Mouse (Mus musculus) heart, embryonic 13.5 days (tissue): ENCODE measurements at regions not wholly inside any gene's neighbourhood (a gene's known extent, or its start where the extent isn't known, plus 50 kb on each side); places are given as distances from the start of the nearest gene placed in this dataset.
A peak's percentile ranks its signal among the peaks of the same experiment; 100 is the strongest.

ENCODE experiments used
- ATAC-seq: fragments of 200-750 bp; cut with Nextera tagmentation; 2 replicates; pipeline ENCODE4 v1.8.0; 2017; ENCODE audit warnings: moderate TSS enrichment; ENCODE audit not compliant: insufficient number of reproducible peaks, low FRiP score, low TSS enrichment; ENCODE audit errors: extremely low read depth
- H3K27ac ChIP-seq: fragments of 300-500 bp; sonication (generic); replicated peaks from 2 replicates; pipeline ENCODE4 v1.5.1; 2015; ENCODE audit warnings: moderate library complexity, mild to moderate bottlenecking, inconsistent platforms
- H3K27me3 ChIP-seq: fragments of 300-500 bp; sonication (generic); replicated peaks from 2 replicates; pipeline ENCODE4 v1.6.1; 2015; ENCODE audit warnings: mild to moderate bottlenecking, inconsistent platforms
- H3K36me3 ChIP-seq: fragments of 300-500 bp; sonication (generic); 2 replicates; pipeline ENCODE4 v1.6.1; 2015; ENCODE audit warnings: mild to moderate bottlenecking, inconsistent platforms
- H3K4me1 ChIP-seq: fragments of 300-500 bp; sonication (generic); 2 replicates; pipeline ENCODE4 v1.6.1; 2015; ENCODE audit warnings: inconsistent platforms
- H3K4me2 ChIP-seq: fragments of 300-500 bp; sonication (generic); 2 replicates; pipeline ENCODE4 v1.6.1; 2015; ENCODE audit warnings: inconsistent platforms, mild to moderate bottlenecking, moderate library complexity
- H3K4me3 ChIP-seq: fragments of 300-500 bp; sonication (generic); 2 replicates; pipeline ENCODE4 v1.5.1; 2015; ENCODE audit warnings: moderate library complexity, mild to moderate bottlenecking, inconsistent platforms
- H3K9ac ChIP-seq: fragments of 300-500 bp; sonication (generic); 2 replicates; pipeline ENCODE4 v1.6.1; 2015; ENCODE audit warnings: inconsistent platforms, mild to moderate bottlenecking, moderate library complexity
- H3K9me3 ChIP-seq: fragments of 300-500 bp; sonication (generic); 2 replicates; pipeline ENCODE4 v1.6.1; 2016; ENCODE audit warnings: inconsistent platforms
- WGBS: fragments of 180-500 bp; shearing (Covaris S2); methylation state at CpG from one replicate; pipeline ENCODE4 v1.1.7; 2015; ENCODE audit warnings: mixed read lengths; 5-methylcytosine and 5-hydroxymethylcytosine counted together

DNA sequence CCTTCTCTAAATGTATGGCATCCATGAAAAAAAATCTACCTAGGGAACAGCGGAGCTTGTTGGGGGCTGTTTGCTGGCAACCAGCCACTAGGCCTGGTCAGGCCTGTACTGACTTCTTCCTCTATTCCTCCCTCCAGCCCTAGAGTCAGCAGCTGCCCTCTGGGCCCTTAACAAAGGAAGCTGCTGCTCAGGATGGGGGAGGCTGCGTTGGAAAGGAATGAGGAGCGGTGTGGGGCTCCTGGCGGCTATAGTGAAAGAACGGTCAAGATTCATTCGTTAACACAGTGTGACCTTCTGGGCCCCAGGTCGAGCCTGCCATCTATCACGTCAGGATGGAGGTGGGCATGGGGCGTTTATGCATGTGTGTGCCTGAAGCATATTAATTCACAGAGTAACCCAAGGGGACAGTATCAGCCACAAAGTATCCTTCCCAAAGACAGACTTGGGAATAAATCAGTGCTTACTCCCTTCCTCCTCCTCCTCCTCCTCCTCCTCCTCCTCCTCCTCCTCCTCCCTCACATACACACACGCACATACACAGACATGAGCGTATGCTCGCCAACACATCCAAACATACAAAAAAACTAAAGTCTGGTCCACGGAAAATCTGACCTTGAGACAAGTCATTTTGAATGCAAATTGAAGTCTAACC is 202.6 kb downstream of the Sox11 start:
- Histone ChIP-seq H3K27ac (peak overlapping the region; percentile 12; the same call in 1 of the 2 replicates), H3K36me3 (no peaks in the 10 kb centered on the region), H3K9me3 (no peaks in the 10 kb centered on the region), H3K9ac (0 out of 2 replicates have a peak overlapping the region, but pooled peaks have one; percentile 5), H3K4me2 (no peak overlapping the region), H3K27me3 (no peaks in the 10 kb centered on the region; the same call in 1 of the 2 replicates), H3K4me3 (no peak overlapping the region), H3K4me1 (peaks cover 22% of the 10 kb centered on the region)
- no peak for ATAC-seq
- 48% methylated on average over 12 of the region's 13 CpGs for WGBS

DNA sequence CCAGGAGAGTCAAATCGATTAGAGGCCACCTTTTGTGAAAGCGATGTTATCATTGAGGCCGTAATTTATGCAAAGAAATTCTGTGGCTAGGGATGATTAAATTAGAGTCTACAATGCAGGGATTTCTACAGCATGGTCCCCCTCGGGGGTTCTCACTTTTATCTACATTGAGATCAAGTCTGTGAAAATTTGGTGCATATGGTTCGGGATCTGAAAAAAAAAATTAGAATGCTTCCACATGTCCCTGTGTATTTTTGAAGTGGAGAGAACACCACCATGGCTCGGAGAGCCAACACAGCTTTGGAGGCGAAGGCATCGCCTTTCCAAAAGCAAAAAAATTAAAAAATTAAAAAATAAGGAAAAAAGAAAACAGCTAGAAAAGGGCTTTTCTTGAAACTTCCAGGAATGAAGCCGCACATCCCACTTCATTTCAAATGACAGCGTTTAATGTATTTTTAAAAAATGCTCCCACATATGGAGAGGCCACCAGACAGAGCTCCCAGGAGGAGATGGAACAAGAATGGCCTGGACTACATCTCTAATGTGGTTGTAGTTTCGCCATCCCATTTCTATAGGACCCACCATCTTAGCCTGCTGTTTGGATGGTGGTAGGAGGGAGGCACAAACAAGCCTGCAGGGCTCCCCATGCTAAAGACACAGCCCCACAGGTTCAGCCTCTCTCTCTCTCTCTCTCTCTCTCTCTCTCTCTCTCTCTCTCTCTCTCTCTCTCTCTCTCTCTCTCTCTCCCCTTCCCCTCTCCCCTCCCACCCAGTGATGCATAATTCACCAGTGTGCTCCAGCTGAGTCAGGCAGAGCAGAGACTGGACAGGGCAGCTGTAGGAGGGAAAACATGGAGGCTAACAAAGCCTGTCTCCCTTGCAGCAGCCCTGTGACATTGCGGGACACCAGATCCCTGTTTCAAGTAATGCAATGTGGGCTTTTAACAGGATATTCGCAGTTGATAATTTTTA is 203.4 kb downstream of the Sox11 start:
- Histone ChIP-seq H3K27ac (0 out of 2 replicates have a peak overlapping the region, but pooled peaks have one; percentile 12), H3K4me1 (peaks cover 22% of the 10 kb centered on the region), H3K9ac (no peak overlapping the region), H3K36me3 (no peaks in the 10 kb centered on the region), H3K27me3 (no peaks in the 10 kb centered on the region; the same call in 1 of the 2 replicates), H3K4me2 (no peak overlapping the region), H3K9me3 (no peaks in the 10 kb centered on the region), H3K4me3 (no peak overlapping the region)
- 77% methylated on average over 13 of the region's 13 CpGs for WGBS
- no peak for ATAC-seq

DNA sequence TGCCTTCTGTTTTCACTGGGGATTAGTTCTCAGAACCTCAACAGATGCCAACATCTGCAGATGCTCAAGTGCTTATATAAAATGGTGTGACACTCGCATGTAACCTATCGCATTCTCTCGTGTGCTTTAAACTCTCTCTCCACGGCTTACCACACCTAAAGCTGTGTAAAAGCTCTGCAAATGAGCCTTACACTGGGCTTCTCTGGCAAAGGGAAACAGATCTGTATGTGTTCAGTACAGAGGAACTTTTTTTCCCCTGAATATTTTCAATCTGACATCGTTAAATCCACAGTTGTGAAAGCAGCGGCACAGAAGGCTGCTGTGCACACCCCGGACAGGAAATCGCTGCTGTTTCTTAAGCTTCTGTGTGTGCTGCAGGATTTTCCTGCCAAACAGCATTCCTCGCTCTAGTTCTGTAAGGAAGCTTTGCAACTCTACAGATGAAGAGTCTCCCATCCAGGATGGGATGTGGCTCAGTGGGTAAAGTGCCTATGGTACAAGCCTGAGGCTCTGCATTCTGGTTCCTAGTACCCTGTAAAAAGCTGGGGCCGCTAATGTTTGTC is 206.3 kb downstream of the Sox11 start:
- peak overlapping the region; percentile 68 for H3K27ac ChIP-seq
- H3K4me2 ChIP-seq = peak overlapping the region; percentile 29
- no peaks in the 10 kb centered on the region for H3K9me3 ChIP-seq
- no peak for ATAC-seq
- no peaks in the 10 kb centered on the region for H3K36me3 ChIP-seq
- no peaks in the 10 kb centered on the region; the same call in 1 of the 2 replicates for H3K27me3 ChIP-seq
- H3K4me3 ChIP-seq = no peak overlapping the region
- no peak overlapping the region for H3K9ac ChIP-seq
- 53% methylated on average over 10 of the region's 10 CpGs for WGBS
- H3K4me1 ChIP-seq = peaks cover 32% of the 10 kb centered on the region

DNA sequence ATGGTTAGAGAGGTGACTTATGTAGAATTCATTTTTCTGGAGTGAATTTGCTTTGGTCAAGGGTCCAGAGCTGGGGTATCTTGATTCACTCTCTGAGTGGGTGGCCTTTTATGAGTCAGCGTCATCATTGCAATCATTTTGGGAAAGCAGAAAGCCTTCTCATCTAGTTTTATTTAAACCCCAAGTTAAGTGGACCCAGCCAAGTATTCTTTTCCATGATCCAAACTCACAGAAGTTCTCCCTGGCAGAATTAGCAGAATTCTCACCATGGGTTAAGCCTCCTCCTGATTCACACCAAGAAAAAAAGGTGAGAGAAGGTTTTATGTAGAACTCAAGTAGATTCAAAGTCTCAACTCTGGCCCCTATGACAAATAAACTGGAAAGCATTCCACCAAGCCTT is 211.8 kb downstream of the Sox11 start:
- no peaks in the 10 kb centered on the region for H3K36me3 ChIP-seq
- no peaks in the 10 kb centered on the region for H3K9me3 ChIP-seq
- no peak overlapping the region for H3K27ac ChIP-seq
- peaks cover 22% of the 10 kb centered on the region for H3K4me1 ChIP-seq
- H3K9ac ChIP-seq = no peak overlapping the region
- ATAC-seq = no peak
- H3K27me3 ChIP-seq = no peaks in the 10 kb centered on the region; the same call in 1 of the 2 replicates
- H3K4me3 ChIP-seq = no peak overlapping the region
- H3K4me2 ChIP-seq = no peak overlapping the region
- WGBS = 89% methylated on average over 1 of the region's 1 CpGs

DNA sequence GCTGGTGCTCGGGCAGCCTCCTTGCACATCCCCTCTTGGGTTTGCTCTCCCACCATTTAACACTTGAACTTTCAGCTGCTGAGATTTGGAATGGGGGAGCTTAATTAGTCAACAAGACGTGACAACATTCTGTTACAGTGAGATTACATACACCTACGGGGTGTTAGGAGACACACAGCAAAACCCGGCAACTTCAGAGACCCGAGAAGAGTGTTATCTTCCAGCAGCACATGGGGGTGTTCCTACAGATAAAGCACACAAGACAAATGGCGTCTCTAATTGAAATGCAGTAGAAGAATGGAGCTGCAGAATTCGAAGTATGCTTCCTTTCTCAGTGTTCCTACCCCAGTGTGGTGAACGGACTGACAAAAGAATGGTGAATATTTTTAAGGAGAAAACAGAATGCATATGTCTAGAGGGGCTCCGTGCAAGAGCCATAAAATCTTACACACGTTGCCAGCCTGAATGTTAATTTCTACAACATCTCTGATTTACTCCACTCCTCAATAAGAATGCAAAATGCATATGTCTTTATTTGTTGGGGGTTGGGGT is 215.2 kb downstream of the Sox11 start:
- ATAC-seq = no peak
- H3K9me3 ChIP-seq = no peaks in the 10 kb centered on the region
- no peak overlapping the region for H3K27ac ChIP-seq
- peaks cover 17% of the 10 kb centered on the region for H3K4me1 ChIP-seq
- H3K4me3 ChIP-seq = no peak overlapping the region
- H3K27me3 ChIP-seq = no peaks in the 10 kb centered on the region
- H3K36me3 ChIP-seq = no peaks in the 10 kb centered on the region
- peak overlapping the region; percentile 10; the same call in 1 of the 2 replicates for H3K4me2 ChIP-seq
- H3K9ac ChIP-seq = no peak overlapping the region
- WGBS = 13% methylated on average over 10 of the region's 10 CpGs

DNA sequence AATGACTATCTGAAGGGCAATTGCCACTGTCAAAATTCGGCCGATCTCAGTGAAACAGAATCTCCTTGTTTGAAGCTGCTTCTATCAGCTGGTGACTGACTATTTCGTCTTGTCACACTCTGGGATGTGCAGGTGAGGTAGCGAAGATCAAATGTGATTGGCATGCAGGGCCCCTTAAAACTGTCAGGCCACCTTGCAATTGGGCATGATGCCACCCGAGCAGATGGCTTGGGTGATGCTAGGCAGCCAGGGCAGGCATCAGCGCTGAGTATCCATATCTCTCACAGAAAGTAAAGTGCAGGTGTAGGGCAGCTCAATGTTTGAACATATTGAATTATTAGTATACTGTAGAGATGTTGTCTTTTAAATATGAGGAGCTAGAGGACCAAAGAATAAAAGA is 223.8 kb downstream of the Sox11 start:
- Histone ChIP-seq H3K27me3 (no peaks in the 10 kb centered on the region), H3K36me3 (no peaks in the 10 kb centered on the region), H3K9me3 (no peaks in the 10 kb centered on the region), H3K4me2 (no peak overlapping the region), H3K9ac (no peak overlapping the region), H3K4me1 (no peaks in the 10 kb centered on the region), H3K4me3 (no peak overlapping the region), H3K27ac (no peak overlapping the region)
- ATAC-seq = no peak
- 78% methylated on average over 6 of the region's 6 CpGs for WGBS

DNA sequence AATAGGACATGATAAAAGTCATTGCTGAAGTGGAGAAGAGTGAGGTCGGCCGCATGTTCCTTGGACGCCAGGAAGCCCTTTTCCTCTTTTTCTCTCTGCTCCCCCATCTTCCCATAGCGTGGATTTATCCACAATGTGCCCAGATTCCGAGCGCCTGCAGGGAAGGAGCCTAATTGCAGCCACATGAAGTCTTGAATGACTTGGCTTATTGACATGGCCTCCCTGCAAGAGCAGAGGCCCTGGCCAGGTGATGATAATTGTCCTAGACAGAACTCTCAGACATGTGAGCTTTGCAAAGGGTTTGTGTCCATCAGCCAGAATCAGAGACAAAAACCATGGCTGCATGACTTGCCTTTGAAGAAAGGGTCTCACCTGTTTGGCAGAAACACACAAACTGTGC is 227.0 kb downstream of the Sox11 start:
- H3K4me1 ChIP-seq = no peaks in the 10 kb centered on the region
- no peak overlapping the region for H3K4me2 ChIP-seq
- H3K27me3 ChIP-seq = no peaks in the 10 kb centered on the region
- 78% methylated on average over 6 of the region's 6 CpGs for WGBS
- no peaks in the 10 kb centered on the region for H3K9me3 ChIP-seq
- no peak overlapping the region for H3K4me3 ChIP-seq
- H3K9ac ChIP-seq = no peak overlapping the region
- no peak for ATAC-seq
- no peaks in the 10 kb centered on the region for H3K36me3 ChIP-seq
- no peak overlapping the region for H3K27ac ChIP-seq

DNA sequence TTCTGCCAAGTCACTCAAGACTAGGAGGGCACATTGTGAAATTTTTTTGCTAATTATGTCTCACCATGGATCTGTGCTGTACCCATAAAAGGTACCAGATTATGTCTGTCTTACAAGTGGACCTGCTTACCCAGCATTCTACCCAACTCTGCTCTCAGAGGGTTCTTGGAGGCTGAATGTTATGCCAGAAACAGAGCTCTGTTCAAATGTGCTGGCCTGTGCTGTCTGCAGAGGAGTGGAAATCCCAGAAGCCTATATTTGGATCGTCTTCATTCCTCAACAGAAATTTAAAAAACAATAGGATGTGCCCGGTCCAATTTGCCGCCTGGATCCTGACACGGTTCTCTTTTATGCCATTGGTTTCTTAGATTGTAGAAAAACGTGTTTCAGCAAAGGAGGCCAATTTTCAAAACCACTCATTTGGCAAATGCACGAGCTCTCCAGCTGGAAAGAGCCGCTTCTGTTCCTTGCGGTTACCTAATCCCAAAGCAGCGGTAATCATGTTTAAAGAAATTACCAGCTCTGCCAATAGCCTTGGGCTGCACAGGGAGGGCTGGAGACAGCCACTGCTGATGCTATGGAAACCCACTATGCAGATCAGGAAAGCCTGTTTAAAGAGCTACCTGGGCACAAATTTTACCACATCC is 237.3 kb downstream of the Sox11 start:
- Histone ChIP-seq H3K9ac (no peak overlapping the region), H3K4me1 (no peaks in the 10 kb centered on the region), H3K4me2 (no peak overlapping the region), H3K9me3 (no peaks in the 10 kb centered on the region), H3K36me3 (no peaks in the 10 kb centered on the region), H3K27me3 (no peaks in the 10 kb centered on the region), H3K4me3 (no peak overlapping the region), H3K27ac (no peak overlapping the region)
- ATAC-seq = no peak
- 81% methylated on average over 9 of the region's 9 CpGs for WGBS

DNA sequence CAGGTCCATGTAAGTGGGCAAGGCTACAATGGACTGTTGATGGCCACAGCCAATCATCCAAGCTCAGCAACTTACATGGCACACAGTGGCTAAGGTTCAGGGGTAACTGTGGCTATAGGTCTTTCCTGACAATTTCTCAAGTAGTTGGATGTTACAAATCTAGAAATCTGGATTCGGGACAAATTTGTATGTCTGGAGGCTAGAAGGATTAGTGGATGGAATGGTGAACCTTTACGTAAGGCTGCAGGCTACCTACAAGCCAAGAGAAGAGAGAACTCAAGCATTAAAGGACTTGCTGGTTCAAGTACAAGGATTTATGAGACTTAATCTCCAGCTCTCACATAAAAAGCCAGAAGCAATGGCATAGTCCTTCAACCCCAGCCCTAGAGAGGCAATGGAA is 239.4 kb downstream of the Sox11 start:
- no peaks in the 10 kb centered on the region for H3K4me1 ChIP-seq
- H3K4me3 ChIP-seq = no peak overlapping the region
- H3K9ac ChIP-seq = no peak overlapping the region
- H3K27ac ChIP-seq = no peak overlapping the region
- H3K4me2 ChIP-seq = no peak overlapping the region
- no peak for ATAC-seq
- no peaks in the 10 kb centered on the region for H3K9me3 ChIP-seq
- H3K27me3 ChIP-seq = no peaks in the 10 kb centered on the region
- 74% methylated on average over 2 of the region's 2 CpGs for WGBS
- no peaks in the 10 kb centered on the region for H3K36me3 ChIP-seq

DNA sequence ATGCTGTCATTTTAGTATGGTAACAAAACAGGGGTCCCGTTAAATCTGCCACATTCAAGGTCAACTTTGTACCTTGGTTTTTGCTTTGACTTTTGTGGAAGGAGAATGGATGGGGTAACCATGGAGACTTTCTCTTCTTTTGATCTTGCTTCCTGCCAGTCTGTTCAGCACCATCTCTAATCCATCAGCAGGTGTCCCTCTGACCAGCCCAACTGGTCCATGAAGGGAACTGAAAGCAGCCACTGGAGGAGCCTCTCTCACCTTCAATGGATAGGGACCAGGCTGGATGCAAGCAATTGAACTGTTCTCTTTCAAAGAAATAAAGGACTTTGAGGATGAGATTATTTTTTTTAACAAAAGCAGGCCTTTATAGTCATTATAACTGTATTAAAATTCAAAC is 253.2 kb downstream of the Sox11 start:
- 75% methylated on average over 1 of the region's 1 CpGs for WGBS
- no peaks in the 10 kb centered on the region; the same call in 1 of the 2 replicates for H3K27me3 ChIP-seq
- no peak overlapping the region for H3K4me2 ChIP-seq
- ATAC-seq = no peak
- H3K36me3 ChIP-seq = no peaks in the 10 kb centered on the region
- no peak overlapping the region for H3K4me3 ChIP-seq
- peaks cover 6% of the 10 kb centered on the region; the same call in 1 of the 2 replicates for H3K9me3 ChIP-seq
- no peaks in the 10 kb centered on the region for H3K4me1 ChIP-seq
- no peak overlapping the region for H3K9ac ChIP-seq
- H3K27ac ChIP-seq = no peak overlapping the region

DNA sequence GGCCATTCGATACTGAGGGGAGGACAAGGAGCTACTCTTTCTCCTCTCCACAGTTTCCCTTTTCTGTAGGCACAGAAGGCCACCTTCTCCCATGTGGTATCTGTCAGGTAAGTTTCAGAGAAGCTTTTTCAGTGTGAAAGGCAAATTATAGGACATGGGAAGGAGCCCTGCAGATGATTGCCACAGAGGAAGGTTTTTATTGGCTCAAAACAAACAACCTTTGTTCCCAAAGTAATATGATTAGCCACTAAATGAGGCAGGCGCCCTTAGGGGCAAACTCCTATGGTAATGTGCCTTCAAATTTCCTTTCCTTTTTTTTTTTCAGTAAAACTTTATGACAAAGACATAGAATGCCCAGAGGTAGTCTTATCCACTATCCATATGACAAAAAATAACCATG is 256.5 kb downstream of the Sox11 start:
- Histone ChIP-seq H3K4me1 (peaks cover 21% of the 10 kb centered on the region), H3K4me2 (no peak overlapping the region), H3K36me3 (no peaks in the 10 kb centered on the region), H3K9me3 (no peaks in the 10 kb centered on the region), H3K4me3 (no peak overlapping the region), H3K27ac (no peak overlapping the region), H3K9ac (no peak overlapping the region), H3K27me3 (no peaks in the 10 kb centered on the region; the same call in 1 of the 2 replicates)
- ATAC-seq = no peak
- 75% methylated on average over 2 of the region's 2 CpGs for WGBS
